Mouse (Mus musculus): ENCODE measurements around the gene Trim13.
A peak's percentile ranks its signal among the peaks of the same experiment; 100 is the strongest.
"Not testable (repeated sequence)": the region's sequence is repeated elsewhere in the genome, so short reads cannot be mapped to it uniquely, and the experiment has no call there.

Trim13 gene

DNA sequence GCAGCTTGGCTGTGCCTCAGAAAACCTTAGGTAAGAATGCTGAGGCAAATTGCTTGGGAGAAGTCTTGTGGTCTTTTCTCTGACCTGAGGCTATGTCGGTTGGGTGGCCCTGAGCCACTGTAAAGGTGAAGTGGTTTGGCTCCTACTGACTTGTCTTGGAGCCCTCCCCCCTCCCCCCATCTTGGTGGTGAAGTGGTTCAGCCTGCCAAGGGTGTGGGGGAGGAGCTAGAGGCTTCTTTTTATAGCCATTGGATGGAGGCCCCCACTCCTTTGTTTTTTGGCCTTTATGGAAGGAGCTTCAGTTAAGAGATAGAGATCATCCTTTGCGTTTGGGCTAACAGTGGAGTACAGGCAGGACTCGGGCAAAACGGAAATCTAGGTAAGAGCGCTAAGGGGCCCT lies at the start of gene Trim13:
Gene Trim13 (plus strand): TSS at position 280 of the 400 bp plus-strand sequence.
- DNase-seq = no peak

DNA sequence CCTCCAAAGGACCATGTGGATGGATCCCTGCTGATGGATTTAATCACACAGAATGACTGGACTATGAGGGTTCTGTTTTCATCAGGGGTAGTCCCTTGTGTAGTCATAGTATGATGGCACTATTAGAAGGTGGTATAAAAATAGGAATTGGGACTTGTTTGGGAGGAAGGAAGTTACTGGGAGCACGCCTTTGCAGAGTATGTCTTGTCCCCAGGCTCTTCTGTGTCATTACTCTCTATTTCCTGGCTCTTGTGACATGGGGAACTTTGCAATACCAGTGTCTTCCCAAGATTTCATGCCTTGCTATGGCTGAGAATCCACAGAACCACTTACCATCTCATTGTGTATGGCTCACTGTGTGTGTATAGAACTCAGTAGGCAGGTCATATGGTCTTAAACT lies 49.4 kb upstream of the Trim13 start:
- no peak for DNase-seq

DNA sequence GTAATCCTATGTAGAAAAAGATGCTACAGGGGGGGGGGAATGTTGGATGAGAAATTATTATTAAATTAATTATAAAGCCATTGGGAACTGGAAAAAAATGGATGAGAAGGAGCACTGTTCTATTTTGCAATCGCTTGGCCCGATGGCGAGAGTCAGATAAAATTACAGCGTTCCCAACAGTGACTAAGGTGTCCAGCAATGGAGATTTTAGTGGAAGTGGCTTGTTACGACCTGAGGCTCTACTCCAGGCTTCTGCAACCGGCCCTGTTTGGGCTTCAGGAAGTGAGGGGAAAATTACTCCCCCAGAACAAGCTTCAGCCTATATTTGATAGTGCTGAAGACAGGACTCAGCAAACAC lies 42.1 kb upstream of the Trim13 start:
- DNase-seq = no peak

DNA sequence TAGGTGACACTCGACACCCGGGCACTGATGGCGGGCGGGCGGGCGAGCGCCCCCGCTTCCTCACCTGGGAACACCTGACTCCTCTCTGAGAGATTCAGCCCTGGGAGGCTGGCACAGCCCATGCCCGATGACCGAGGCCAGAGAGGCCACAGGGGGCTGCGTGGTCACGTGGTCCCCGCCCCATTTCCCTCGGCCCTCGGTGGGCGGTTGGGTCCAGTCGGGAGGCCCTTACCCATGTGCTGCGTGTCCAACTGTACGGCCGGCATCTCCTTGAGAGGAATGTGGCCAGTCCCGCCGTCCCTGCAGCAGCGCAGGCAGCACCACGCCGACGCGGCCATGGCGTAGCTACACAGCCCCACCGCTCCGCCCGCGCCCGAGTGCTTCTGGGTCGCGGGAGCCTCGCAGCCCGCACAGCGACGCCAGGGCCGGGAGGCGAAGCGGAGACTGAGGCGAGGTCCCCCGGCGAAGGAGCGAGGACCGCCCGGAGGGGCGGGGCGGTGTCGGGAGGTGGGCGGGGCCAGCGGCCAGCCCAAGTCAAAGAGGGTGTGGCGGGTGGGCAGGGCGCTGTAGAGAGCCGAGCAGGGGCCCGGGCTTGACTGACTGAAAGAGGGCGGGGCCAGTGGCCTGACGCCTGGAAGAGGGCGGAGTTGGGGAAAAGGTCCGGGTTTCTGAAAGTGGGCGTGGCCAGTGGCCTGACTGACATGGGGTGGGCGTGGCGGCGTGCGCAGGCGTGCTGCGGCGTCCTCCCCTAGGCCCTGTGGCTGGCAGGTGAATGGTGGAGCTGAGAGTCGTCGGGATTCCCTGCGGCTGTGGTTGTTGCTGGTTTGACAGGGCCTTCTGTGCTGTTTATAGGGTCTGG lies 41.5 kb upstream of the Trim13 start, which contains the start of gene Spryd7:
Gene Spryd7 (minus strand): TSS at position 598 of the 859 bp plus-strand sequence.
- peak; percentile 98 for DNase-seq

DNA sequence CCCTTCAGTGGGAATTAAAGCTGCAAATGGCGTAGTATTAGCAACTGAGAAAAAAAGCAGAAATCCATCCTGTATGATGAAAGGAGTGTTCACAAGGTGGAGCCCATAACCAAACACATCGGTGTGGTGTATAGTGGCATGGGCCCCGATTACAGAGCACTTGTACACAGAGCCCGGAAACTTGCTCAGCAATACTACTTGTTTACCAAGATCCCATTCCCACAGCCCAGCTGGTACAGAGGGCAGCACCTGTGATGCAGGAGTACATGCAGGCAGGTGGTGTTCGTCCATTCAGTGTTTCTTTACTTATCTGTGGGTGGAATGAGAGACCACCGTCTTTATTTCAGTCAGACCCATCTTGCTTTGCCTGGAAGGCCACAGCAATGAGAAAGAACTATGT lies 39.1 kb upstream of the Trim13 start:
- no peak for DNase-seq

DNA sequence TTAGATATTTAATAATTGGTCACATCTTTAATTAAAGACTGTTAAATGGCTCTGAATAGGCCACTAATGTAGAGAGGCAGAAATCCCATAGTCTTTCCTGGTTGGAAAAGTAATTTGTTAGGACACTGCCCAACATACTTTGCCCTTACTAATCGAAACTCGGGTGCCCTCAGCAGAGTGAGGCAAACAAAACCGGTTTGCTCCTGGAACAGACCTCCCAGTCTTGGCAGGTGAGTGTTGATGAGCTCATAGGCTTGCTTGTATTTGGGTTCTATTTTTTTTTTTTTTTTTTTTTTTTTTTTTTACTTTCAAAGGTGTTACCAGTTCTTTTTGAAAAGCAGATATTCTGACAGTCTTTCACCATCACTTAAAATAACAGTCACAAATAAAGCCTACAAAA lies 38.2 kb upstream of the Trim13 start:
- no peak for DNase-seq

DNA sequence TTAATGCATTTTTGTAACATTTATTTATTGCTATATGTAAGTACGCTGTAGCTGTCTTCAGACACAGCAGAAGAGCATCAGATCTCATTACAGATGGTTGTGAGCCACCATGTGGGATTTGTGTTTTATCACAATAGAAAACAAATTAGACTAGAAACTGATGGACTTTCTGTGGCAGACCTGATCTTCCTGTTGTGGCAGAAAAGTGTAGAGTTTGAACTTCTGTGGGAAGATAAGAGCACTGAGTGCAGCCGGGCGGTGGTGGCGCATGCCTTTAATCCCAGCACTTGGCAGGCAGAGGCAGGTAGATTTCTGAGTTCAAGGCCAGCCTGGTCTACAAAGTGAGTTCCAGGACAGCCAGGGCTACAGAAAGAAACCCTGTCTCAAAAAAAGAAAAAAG lies 31.8 kb upstream of the Trim13 start:
- DNase-seq = not testable (repeated sequence)

DNA sequence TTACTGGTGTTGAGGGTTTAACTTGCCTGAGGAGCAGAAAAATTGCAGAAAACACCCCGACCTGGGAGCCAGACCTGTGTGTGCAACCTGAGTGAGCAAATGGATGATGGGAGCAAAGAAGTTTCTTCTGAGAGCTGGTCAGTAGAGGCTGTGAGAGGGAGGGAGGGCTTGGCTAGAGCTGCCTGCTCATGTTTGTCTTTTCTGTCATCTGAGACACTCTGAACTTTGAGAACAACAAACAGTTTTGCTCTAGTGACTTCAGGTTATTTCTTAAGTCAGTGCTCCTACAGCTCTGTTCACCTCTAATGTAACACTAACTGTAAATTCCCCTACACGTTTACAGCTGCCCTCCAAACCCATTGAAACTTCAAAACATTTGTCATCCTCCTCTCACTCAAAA lies 28.7 kb upstream of the Trim13 start:
- no peak for DNase-seq

DNA sequence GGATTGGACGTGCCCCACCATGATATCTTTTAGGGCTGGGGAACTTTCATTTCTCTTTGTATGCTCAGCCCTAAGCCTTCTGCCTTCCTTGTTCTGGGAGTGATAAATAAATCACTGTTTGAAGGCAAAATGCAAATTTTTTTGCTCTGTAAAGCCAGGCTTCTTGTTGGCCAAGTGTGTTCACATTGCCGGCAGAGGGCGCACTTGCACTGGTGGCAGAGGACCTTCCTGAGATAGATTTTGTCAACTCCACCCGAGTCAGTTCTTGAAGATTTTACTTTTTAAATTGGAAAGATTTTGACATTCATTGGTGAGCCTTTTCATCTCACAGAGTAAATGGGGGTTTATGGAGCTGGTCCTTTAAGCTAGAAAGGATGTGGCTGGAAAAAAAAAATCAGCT lies 26.7 kb upstream of the Trim13 start:
- peak; percentile 95 for DNase-seq

DNA sequence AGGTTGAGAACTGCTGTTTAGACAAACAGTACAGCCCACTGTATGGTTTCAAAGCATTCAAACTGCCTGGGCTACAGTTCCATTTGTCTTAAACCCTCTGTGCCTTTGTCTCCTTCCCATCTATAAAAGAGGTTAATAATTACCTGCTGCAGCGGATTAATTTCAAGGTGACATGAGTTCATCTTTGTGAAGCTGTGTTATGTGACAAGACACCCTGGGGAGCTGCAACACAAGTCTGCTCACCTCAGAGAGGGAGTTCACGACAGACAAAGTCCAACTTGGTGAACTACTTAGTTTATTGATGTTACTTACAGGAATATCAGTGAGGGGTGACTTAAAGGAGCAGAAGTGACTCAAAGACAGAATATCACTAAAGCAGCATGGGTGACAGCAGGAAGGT lies 25.9 kb upstream of the Trim13 start:
- peak; percentile 14 for DNase-seq

DNA sequence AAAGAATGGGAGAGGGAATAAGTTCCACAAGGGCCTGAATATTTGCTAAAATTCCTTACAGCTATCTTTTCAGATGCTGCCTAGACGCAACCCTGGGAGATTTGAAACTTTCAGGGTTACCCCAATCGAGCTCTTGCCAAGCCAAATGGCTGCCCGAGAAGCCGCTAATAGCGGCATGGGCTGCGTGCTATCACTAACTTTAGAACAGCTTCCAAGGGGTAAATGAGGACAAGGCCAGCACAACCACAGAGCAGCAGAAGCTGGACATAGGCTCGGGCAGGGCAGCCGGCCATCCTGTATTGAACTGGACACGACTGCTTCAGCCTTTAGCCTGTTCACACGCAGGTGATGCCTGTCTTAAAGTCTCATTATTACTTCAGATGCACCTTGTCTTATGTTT lies 23.0 kb upstream of the Trim13 start:
- no peak for DNase-seq

DNA sequence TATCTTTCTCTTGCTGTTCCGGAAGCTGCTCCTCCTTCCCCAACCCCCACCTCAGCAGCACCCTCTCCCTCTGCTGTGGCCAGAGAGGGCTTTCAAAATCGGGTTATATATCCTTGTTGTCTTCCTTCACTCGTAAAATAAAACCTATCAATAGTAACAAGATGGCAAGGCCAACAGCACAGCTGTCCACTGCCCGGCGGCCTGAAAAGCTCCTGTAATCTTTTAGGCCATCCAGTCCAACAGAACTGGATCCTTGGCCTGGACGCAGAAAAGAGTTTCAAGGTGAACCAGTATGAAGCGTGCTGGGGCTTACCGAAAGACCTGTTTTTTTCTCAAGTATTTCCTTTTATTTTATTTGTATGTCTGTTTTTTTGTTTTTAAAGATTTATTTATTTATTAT lies 22.1 kb upstream of the Trim13 start:
- DNase-seq = peak; percentile 2

DNA sequence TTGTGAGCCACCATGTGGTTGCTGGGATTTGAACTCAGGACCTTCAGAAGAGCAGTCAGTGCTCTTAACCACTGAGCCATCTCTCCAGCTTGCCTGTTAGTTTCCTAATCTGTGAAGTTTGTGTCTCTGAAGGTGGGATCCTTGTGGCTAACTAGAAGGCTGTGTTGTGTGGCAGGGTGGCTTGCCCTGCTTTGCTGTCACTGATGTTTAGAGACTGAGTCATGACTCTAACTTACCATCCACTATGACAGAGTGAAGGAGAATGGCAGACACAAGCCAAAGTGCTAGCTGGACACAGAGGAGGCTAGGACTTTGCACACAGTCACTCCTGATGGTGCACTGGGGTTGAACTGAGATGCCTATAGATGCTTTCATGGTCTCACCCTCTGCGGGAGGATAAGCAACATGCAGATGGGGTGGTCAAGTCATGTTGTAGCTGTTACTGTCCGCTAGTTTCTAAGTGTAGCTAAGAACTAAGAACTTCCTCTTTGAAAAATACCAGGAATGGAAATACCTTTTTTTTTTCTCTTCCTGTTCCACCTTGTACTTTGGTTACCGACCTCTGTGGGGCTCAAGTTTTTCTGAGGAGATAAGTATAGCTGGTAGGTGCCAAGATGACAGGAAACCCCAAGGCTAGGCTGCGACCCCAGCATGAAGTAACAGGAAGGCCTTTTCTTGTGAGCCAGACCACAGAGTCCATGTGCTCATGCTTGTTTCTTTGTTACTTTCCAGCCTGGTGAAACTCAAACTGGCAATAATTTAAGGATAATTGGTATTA lies 8.6 kb upstream of the Trim13 start:
- DNase-seq = no peak

DNA sequence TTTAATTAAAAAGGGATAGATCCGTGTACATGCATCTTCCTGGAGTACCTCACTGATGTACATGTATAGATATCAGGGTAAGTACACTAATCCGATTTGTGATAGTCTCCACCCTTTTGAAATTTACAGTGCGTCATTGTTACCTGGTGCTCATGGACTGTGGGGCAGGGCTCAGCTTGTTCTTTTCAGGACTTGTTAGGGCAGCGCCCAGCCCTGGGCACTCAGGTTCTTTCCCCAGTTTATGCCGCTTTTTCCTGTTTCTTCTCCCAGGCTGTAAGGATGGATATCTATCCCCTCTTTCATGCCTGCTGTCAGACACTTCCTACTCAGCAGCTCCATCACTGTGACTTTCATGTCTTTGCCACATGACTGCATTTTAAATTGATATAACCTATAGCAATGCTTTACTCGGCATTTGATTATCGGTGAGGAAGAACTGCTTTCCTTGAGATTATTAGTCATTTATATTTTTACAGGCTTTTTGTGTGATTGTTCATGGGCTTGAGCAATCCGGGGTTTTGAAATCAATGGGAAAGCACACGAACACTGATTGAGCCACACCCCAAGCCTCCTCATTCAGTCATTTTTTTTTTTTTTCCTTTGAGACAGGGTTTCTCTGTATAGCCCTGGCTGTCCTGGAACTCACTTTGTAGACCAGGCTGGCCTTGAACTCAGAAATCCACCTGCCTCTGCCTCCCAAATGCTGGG lies 1.2 kb upstream of the Trim13 start:
- DNase-seq = no peak

DNA sequence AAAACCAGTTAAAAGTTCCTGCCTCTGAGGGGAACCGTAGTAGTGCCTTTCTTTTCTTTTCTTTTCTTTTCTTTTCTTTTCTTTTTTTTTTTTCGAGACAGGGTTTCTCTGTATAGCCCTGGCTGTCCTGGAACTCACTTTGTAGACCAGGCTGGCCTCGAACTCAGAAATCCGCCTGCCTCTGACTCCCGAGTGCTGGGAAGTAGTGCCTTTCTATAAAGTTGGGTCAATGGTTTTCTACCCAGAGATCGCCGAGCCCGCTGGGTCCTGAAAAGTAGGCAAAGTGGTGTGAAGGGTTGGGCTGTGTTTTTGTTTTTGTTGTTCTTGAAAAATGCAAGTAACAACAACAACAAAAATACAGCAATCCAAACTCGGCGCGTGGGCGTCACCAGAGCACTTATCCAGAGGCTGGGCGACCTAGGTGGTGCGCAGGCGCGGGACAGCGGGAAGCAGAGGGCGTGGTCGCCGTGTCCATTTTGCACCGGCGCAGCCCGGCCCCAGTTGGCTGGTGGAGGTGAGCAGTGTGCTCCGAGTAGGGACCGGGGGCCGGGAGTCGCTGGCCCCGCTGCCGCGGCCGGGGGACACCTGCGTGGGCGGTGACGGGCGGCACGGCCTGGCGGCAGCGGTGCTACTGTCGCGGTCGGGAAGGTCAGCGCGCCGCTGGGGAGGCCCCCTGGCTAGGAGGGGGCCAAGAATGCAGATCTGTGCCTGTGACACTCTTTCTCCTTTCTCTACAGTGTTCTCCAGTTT lies 1.2 kb downstream of the Trim13 start:
- peak; percentile 95 for DNase-seq

DNA sequence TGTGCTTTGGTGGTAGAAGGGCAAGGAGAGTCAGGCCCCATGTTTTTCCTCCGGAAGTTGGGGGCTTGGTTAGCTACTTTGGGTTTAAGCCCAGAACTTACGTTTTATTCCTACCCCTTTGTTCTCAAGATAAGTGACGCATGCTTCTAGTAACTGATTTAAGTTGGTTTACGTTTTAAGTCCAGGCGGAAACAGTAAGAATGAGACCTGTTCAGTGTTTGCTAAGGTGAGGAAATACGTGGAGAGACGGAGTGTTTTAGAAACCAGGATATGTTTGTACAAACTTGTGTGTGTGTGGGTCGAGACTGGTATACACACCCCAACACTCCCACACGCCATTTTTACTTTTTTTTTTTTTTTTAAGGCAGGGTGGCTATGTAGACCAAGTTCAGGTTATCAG lies 3.3 kb downstream of the Trim13 start:
- no peak for DNase-seq

DNA sequence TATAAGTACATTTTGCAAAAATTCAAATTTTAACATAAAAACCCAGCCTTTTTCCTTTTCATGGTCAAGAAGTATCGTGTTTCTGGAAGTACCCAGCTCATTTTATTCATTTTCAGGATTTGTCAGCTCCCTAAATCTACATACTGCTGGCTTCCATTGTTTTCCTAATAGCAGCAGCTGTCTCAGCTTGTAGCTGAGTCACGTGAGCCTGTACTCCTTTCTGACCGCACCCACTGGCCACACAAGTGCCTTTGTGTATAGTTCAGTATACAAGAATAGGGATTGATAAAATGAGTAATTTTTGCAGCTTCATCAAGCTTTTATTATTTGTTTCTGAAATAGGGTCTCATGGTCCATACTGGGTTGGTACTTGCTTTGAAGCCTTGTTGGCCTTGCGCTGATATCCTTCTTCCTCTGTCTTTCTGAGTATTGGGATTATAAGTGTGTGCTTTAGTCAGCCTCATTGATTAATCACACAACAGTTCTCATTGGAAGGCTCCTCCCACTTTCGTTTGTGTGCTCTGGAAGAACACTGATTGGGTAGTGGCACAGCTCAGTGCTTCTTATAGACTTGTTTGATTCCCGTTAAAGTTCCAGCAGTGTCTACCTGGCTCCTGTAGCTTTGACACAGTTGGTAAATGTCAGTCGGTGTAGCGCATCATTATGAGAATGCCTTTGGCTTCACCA lies 5.2 kb downstream of the Trim13 start:
- no peak for DNase-seq

DNA sequence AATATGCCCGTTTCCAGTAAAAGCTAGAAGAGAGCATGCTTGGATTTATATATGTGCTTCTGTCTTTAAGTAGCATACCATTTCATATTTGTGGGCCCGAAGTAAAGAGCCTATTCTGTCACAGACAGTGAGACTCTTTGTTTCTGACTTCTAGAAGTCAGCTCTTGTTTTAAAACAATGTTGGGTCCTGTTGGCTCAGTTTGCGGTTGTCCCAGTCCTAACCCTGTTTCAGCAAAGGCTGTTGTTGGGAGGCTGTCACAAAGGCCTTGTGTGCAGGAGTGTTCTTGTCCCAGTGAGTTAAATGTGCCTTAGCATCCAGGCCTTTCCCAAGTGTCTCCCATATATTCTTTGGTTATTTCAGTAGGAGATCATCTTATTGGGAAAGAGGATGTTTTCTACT lies 6.0 kb downstream of the Trim13 start:
- DNase-seq = no peak

DNA sequence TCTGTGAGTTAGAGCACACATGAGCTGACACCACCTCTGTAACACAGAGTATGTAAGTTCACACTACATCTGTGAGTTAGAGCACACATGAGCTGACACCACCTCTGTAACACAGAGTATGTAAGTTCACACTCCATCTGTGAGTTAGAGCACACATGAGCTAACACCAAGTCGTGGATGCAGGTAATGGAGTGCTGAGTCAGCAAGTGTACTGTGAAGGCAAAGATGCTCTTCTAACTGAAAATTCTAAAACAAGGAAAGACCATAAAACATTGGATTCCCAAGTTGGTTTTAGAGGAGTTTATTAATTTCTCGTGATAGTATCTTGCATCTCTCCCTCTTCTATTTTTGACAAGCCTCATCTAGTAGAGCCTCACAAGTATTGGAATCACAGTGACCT lies 8.0 kb downstream of the Trim13 start:
- not testable (repeated sequence) for DNase-seq

DNA sequence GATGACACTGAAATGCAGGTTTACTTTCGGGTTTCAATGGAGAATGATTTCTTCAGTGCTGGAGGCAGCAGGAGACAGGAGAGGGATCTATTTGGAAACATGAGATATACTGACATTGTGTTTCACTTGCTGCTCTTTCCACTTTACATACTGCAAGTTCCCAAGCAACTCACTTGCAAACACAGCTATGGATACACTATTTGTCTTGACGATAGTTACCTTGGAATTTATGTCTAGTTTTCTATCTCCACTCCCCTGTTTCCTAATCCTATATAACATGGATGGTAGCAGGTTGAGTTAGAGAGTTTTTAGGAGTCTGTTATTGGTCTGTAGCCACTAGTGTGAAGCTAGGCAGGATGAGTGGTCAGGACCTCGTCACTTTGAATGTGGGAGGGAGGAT lies 9.1 kb downstream of the Trim13 start, which contains the start of gene Kcnrg:
Gene Kcnrg (plus strand): TSS at position 301 of the 400 bp plus-strand sequence.
- no peak for DNase-seq

DNA sequence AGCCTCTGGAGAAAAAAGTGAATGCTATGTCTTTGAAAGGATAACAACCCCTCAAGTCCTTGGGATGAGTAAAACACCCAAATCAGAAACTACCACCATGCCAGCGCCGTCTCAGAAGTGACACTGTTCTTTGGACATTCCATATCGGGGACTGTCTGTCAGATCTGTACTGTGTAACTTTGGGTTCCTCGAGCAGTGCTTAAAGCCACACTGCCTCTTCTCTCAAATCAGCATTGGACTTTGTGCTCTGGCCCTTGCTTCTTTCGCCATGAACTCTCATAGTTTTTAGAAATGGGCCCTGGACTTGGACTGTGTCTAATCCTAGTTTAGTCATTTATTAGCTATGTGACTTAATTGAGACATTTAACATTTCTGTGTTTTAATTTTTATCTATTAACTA lies 13.7 kb downstream of the Trim13 start:
- peak; percentile 48 for DNase-seq

DNA sequence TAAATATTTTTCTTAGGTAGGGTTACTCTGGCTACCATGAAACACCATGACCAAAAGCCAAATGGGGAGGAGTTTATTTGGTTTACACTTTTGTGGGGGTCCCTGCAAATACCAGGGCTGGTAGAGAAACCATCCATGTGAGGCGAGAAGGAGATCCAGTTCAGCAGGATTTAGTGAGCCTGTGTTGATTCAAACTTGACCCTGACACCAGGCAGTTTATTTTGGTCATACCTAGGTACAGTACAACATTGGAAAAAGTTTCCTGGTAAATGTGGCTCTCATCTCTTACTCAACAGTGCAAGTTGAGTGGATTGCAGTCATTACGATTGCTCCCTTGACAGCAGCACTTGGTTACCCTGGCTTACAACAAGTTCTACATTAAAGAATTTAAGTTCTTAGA lies 15.3 kb downstream of the Trim13 start:
- no peak for DNase-seq

All from kidney, postnatal 10 days (tissue).